Mouse (Mus musculus) thymus, adult 2 months (tissue): ENCODE results near the gene Ghdc. TPM values are rescaled to one million over a fixed set of nuclear protein-coding genes. Genes with fewer than 3 reads are reported as not detected.

Experiments used
- DNase-seq: peaks from one replicate; pipeline ENCODE4 v3.0.0; 2021
- H3K27ac ChIP-seq: fragments of 200-500 bp; 2 replicates; pipeline ENCODE4 v1.5.1; 2012; ENCODE audit warnings: low read length, control low read depth; ENCODE audit not compliant: control insufficient read depth, insufficient read depth
- H3K27me3 ChIP-seq: fragments of 200-500 bp; 2 replicates; pipeline ENCODE4 v1.6.1; 2012; ENCODE audit warnings: mild to moderate bottlenecking, low read length, moderate library complexity, mixed read lengths; ENCODE audit not compliant: control insufficient read depth, insufficient read depth
- H3K36me3 ChIP-seq: fragments of 200-500 bp; 2 replicates; pipeline ENCODE4 v1.6.1; 2012; ENCODE audit warnings: mild to moderate bottlenecking, low read length, moderate library complexity; ENCODE audit not compliant: control insufficient read depth, insufficient read depth
- H3K4me1 ChIP-seq: fragments of 200-500 bp; replicated peaks from 2 replicates; pipeline ENCODE4 v1.6.1; 2012; ENCODE audit warnings: low read length; ENCODE audit not compliant: control insufficient read depth, insufficient read depth
- H3K4me3 ChIP-seq: fragments of 200-500 bp; 2 replicates; pipeline ENCODE4 v1.5.1; 2012; ENCODE audit warnings: mild to moderate bottlenecking, low read length, control low read depth, moderate library complexity; ENCODE audit not compliant: control insufficient read depth, insufficient read depth
- CTCF ChIP-seq: fragments of 200-500 bp; IDR thresholded peaks from 2 replicates; pipeline ENCODE4 v1.5.1; 2012; ENCODE audit warnings: mild to moderate bottlenecking, control low read depth, low read length, moderate library complexity, borderline replicate concordance; ENCODE audit not compliant: control insufficient read depth, poor library complexity, insufficient read depth; ENCODE audit errors: extremely low read depth
- POLR2A ChIP-seq: fragments of 200-500 bp; IDR thresholded peaks from 2 replicates; pipeline ENCODE4 v1.6.1; 2012; ENCODE audit warnings: mild to moderate bottlenecking, low read length, control low read depth, moderate library complexity; ENCODE audit not compliant: control insufficient read depth, poor library complexity, insufficient read depth; ENCODE audit errors: extremely low read depth
- WGBS: fragments of 180-500 bp; shearing (Covaris S2); methylation state at CpG from one replicate; pipeline ENCODE4 v1.1.7; 2018; 5-methylcytosine and 5-hydroxymethylcytosine counted together
- polyA plus RNA-seq: library from polyadenylated mRNA; depleted of rRNA; stranded (reverse); fragments of >200 nt; gene quantifications from 2 replicates; pipeline ENCODE4 v1.2.3, GENCODE M21; 2012

Gene Ghdc
- polyA plus RNA-seq, 1 experiment = 7.9 TPM

DNA sequence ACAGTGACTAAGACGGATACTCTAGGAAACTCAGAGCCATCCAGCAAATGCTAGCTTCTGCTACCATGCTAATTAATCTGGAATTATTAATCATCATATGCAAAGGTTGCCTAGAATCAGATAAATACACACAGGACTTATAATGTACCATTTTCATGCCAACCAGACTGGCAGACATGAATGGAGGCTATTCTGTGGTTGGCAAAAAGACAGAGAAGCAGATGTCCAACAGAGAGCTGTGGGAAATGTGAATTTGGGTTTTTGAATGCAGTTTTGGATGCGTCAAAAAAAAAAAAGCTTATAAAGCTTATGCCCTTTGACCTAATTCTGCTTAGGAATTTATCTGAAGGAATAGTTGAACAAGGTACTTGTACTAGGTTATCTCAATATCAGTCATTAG is 15.0 kb upstream of the Ghdc start:
- WGBS = 98% methylated on average over 2 of the region's 2 CpGs
- no peak for DNase-seq
- H3K27me3 ChIP-seq = no peaks in the 10 kb centered on the region

DNA sequence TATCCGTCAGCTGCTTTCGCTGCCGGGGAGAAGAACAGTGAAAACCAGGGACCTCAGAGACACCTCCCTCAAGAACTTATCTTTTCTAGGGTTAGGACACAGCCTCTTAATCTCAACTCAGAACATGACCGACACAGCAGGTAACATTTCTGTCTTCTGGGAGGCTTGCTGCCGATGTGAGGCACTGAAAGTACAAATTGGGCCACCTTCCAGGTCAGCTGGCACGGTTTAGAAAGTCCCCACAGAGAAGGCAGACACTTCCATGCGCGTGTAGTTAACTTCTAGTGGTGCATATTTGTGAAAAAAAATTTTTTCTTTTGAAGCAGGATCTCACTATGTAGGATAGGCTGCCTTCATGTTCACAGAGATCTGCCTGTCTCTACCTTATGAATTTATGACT is 13.5 kb upstream of the Ghdc start:
- TF ChIP-seq POLR2A (no peak), CTCF (no peak)
- WGBS = 92% methylated on average over 8 of the region's 8 CpGs
- H3K27ac ChIP-seq = no peak overlapping the region
- DNase-seq = no peak
- H3K4me1 ChIP-seq = no peaks in the 10 kb centered on the region
- H3K36me3 ChIP-seq = peaks cover 98% of the 10 kb centered on the region
- H3K4me3 ChIP-seq = no peak overlapping the region
- H3K27me3 ChIP-seq = no peaks in the 10 kb centered on the region

More for the DNA sequence above, 15.0 kb upstream of the Ghdc start:
- Histone ChIP-seq H3K27ac (no peak overlapping the region), H3K4me1 (no peaks in the 10 kb centered on the region), H3K4me3 (no peak overlapping the region), H3K36me3 (peaks cover 98% of the 10 kb centered on the region)
- no peak for TF ChIP-seq POLR2A
- TF ChIP-seq CTCF = no peak

DNA sequence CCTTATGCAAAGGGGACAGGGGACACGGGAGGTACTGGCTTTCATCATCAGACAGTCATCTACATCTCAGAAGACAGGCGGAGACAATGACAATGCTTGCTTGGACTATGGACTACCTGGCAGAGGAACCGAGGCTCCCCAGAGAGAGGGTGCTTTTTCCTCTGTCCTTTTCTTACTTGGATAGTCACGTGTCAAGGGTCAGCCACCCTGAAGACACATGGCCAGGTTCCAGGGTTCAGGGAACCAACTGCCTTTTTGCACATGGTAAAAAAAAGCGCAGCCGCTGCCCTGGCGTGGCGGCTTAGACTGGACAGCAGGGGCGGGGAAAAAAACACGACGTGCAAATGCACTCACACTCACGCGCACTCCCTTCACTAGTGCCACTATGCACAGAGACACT is 11.8 kb upstream of the Ghdc start:
- WGBS = 96% methylated on average over 13 of the region's 13 CpGs
- no peaks in the 10 kb centered on the region for H3K27me3 ChIP-seq
- no peak overlapping the region for H3K27ac ChIP-seq
- H3K4me1 ChIP-seq = no peaks in the 10 kb centered on the region
- no peak overlapping the region for H3K4me3 ChIP-seq
- no peak for DNase-seq
- TF ChIP-seq CTCF = no peak
- TF ChIP-seq POLR2A = no peak
- peaks cover 88% of the 10 kb centered on the region for H3K36me3 ChIP-seq

- WGBS = 96% methylated on average over 15 of the region's 15 CpGs
- no peak overlapping the region for H3K27ac ChIP-seq
Observed at GRCm38 (mm10) chr11:100781763-100782475, 11.2 kb upstream of the Ghdc start.

GRCm38 (mm10) chr11:100780247-100780646 is 9.5 kb upstream of the Ghdc start:
- Histone ChIP-seq H3K4me3 (no peak overlapping the region), H3K27ac (no peak overlapping the region), H3K4me1 (no peaks in the 10 kb centered on the region), H3K27me3 (no peaks in the 10 kb centered on the region), H3K36me3 (peaks cover 65% of the 10 kb centered on the region)
- DNase-seq = no peak
- TF ChIP-seq POLR2A (no peak), CTCF (no peak)
- 95% methylated on average over 8 of the region's 8 CpGs for WGBS

More at GRCm38 (mm10) chr11:100781763-100782475, 11.2 kb upstream of the Ghdc start:
- TF ChIP-seq CTCF (no peak), POLR2A (no peak)
- DNase-seq = no peak
- no peaks in the 10 kb centered on the region for H3K4me1 ChIP-seq
- no peaks in the 10 kb centered on the region for H3K27me3 ChIP-seq
- H3K36me3 ChIP-seq = peaks cover 82% of the 10 kb centered on the region
- no peak overlapping the region for H3K4me3 ChIP-seq

GRCm38 (mm10) chr11:100778069-100778468 is 7.3 kb upstream of the Ghdc start:
- Histone ChIP-seq H3K4me1 (no peaks in the 10 kb centered on the region), H3K27me3 (no peaks in the 10 kb centered on the region)
- TF ChIP-seq POLR2A = no peak
- TF ChIP-seq CTCF = no peak

More at GRCm38 (mm10) chr11:100778069-100778468, 7.3 kb upstream of the Ghdc start:
- no peak overlapping the region for H3K4me3 ChIP-seq
- DNase-seq = no peak
- WGBS = 94% methylated on average over 3 of the region's 3 CpGs
- no peak overlapping the region for H3K27ac ChIP-seq
- peaks cover 45% of the 10 kb centered on the region for H3K36me3 ChIP-seq
